In genomic region chr2:11612939-11613338, GRCm38 (mm10) we compare ENCODE assay signal across 18 mouse cellular contexts. TPM values are rescaled to one million over a fixed set of nuclear protein-coding genes. Genes with fewer than 3 reads are reported as not detected.
DNase-seq lines count a peak whose midpoint lies in the region; TF ChIP-seq lines count a peak whose summit lies in the region.
"Not testable (repeated sequence)": the region's sequence is repeated elsewhere in the genome, so short reads cannot be mapped to it uniquely, and the experiment has no call there.
"Had no signal": no experiment of that assay in that cellular context is flagged by ENCODE, and none has a peak within 500 bp of the region (broad histone marks: within the 10 kb centered on the region; RNA-seq: fewer than 3 reads in every experiment).

No protein-coding gene starts in this region.

- not testable (repeated sequence) for H3K4me3 ChIP-seq in CH12.LX (replicated peaks in 1 of 3; ENCODE audit: low read depth in 2 of 3, low read length in 2 of 3, poor library complexity in 1 of 3); ES-E14 (ENCODE audit: insufficient read depth in 1 of 2, low read depth in 1 of 2, low read length in 2 of 2, poor library complexity in 1 of 2, severe bottlenecking in 1 of 2); MEL (ENCODE audit: control insufficient read depth in 1 of 2, insufficient read depth in 1 of 2, low read depth in 2 of 2, low read length in 2 of 2)

- not testable (repeated sequence) for H3K4me1 ChIP-seq in CH12.LX (ENCODE audit: control insufficient read depth in 1 of 2, insufficient read depth in 2 of 2); ES-E14 (ENCODE audit: control insufficient read depth in 2 of 2, insufficient read depth in 2 of 2, low read length in 2 of 2, poor library complexity in 1 of 2); MEL (ENCODE audit: control insufficient read depth in 1 of 2, insufficient read depth in 2 of 2, low read length in 2 of 2)

- not testable (repeated sequence) for H3K9me3 ChIP-seq in CH12.LX (replicated peaks; ENCODE audit: low read length); ES-E14 (ENCODE audit: control insufficient read depth, insufficient read depth, low read depth, low read length); MEL (replicated peaks; ENCODE audit: insufficient read depth, low read length)

- TF ChIP-seq CTCF in CH12.LX (conservative IDR thresholded peaks at IDR 0.05 in 1 of 2, IDR thresholded peaks at IDR 0.05 in 1 of 2; ENCODE audit: low read depth in 2 of 2, low read length in 2 of 2); MEL (IDR thresholded peaks at IDR 0.05 in 2 of 3, conservative IDR thresholded peaks at IDR 0.05 in 1 of 3; ENCODE audit: control insufficient read depth in 1 of 3, insufficient read depth in 1 of 3, low read depth in 2 of 3, low read length in 3 of 3, poor library complexity in 1 of 3, severe bottlenecking in 1 of 3): not testable (repeated sequence)

- H3K9ac ChIP-seq in CH12.LX (ENCODE audit: insufficient read depth, low read depth); ES-E14 (ENCODE audit: insufficient read depth, low read depth, low read length, poor library complexity, severe bottlenecking); MEL (ENCODE audit: control insufficient read depth, low read depth, low read length, poor library complexity, severe bottlenecking): not testable (repeated sequence)

- dilution Hi-C loops in CH12.LX (cut with MboI; ENCODE audit: extremely low pct_ligation_motif_present, extremely low pct_unique_long_range_greater_than_20kb, low sequenced_read_pairs): not testable (repeated sequence)

- not testable (repeated sequence) for TF ChIP-seq EP300 in CH12.LX (IDR thresholded peaks at IDR 0.05; ENCODE audit: low read length); MEL (IDR thresholded peaks at IDR 0.05; ENCODE audit: low read depth in 1 of 2, low read length in 2 of 2)

- not testable (repeated sequence) for H3K27me3 ChIP-seq in CH12.LX (replicated peaks); MEL (ENCODE audit: control insufficient read depth in 1 of 2, insufficient read depth in 2 of 2, low read length in 2 of 2)

- TF ChIP-seq RAD21 in CH12.LX (IDR thresholded peaks at IDR 0.05; ENCODE audit: low read depth, low read length); MEL (IDR thresholded peaks at IDR 0.05; ENCODE audit: low read depth, low read length): not testable (repeated sequence)

- in situ Hi-C loops in CH12.LX (cut with MboI; ENCODE audit: low pct_ligation_motif_present, low pct_unique_long_range_greater_than_20kb, low sequenced_read_pairs); ES-E14 (cut with MboI; ENCODE audit: low sequenced_read_pairs in 2 of 2, unreplicated experiment in 2 of 2): not testable (repeated sequence)

- H3K36me3 ChIP-seq in CH12.LX (replicated peaks in 1 of 2; ENCODE audit: control insufficient read depth in 1 of 2, insufficient read depth in 1 of 2, low read length in 1 of 2); ES-E14 (ENCODE audit: control insufficient read depth, insufficient read depth, low read length, poor library complexity, severe bottlenecking); MEL (ENCODE audit: control insufficient read depth in 1 of 2, insufficient read depth in 2 of 2, low read length in 2 of 2): not testable (repeated sequence)

- H3K27ac ChIP-seq in CH12.LX (ENCODE audit: insufficient read depth, low read depth); ES-E14 (ENCODE audit: insufficient read depth, low read depth, low read length, poor library complexity, severe bottlenecking); MEL (ENCODE audit: control insufficient read depth, low read depth, low read length): not testable (repeated sequence)

- H3K4me2 ChIP-seq in CH12.LX (ENCODE audit: insufficient read depth, low read depth, poor library complexity, severe bottlenecking): not testable (repeated sequence)

- not testable (repeated sequence) for TF ChIP-seq POLR2A in CH12.LX (IDR thresholded peaks at IDR 0.05; ENCODE audit: low read depth, low read length); MEL (IDR thresholded peaks at IDR 0.05; ENCODE audit: control insufficient read depth in 1 of 2, insufficient read depth in 1 of 2, low read depth in 1 of 2, low read length in 2 of 2, poor library complexity in 1 of 2)

- not testable (repeated sequence) for DNase-seq in CH12.LX (ENCODE audit: extremely low read depth); ES-E14 (ENCODE audit: low read depth, low spot score); MEL (ENCODE audit: low read depth, low spot score)

- not testable (repeated sequence) for H3K79me2 ChIP-seq in CH12.LX (replicated peaks; ENCODE audit: control insufficient read depth, extremely low read depth, insufficient read depth, poor library complexity, severe bottlenecking); MEL (ENCODE audit: control insufficient read depth, insufficient read depth, low read length, poor library complexity)

TF ChIP-seq in CH12.LX, 34 proteins besides CTCF, POLR2A, EP300 and RAD21:
- TF ChIP-seq MAFK (IDR thresholded peaks at IDR 0.05; ENCODE audit: insufficient replicate concordance, low read length): peak; percentile 76
TF ChIP-seq in CH12.LX: peak in this region for 1; not testable (repeated sequence) for 33.

TF ChIP-seq in ES-E14, 5 proteins besides CTCF, POLR2A, EP300 and RAD21:
- peak; percentile 85 for TF ChIP-seq MAFK (IDR thresholded peaks at IDR 0.05; ENCODE audit: insufficient read depth, low read depth, low read length)

TF ChIP-seq in MEL, 35 proteins besides CTCF, POLR2A, EP300 and RAD21:
- TF ChIP-seq MAFK (IDR thresholded peaks at IDR 0.05; ENCODE audit: borderline replicate concordance, low read depth, low read length): 0 out of 2 replicates have a peak, but pooled peaks have one; percentile 25

RNA-seq across cellular contexts. Expression of gene Rbm17, which starts 9.0 kb away (rescaled TPM):
- total RNA-seq in CH12.LX (2012; rRNA removed): 199 and 248 TPM in 2 replicates
- 239 and 244 TPM in 2 replicates for total RNA-seq in CH12.LX (2014; rRNA removed)
- 344 and 405 TPM in 2 replicates for polyA plus RNA-seq in CH12.LX (2012; ENCODE audit: insufficient read length, low read depth)
- total RNA-seq in ES-E14 (2012; rRNA removed): 137 and 175 TPM in 2 replicates
- total RNA-seq in MEL (2012; rRNA removed): 216 and 223 TPM in 2 replicates
- 100 to 1,000 TPM in 1 of 2 experiments, not detected in 1; 318 TPM for polyA plus RNA-seq in MEL (2012; ENCODE audit: insufficient read depth in 1 of 2, insufficient read length in 2 of 2, low read depth in 1 of 2, low replicate concordance in 2 of 2, missing spikeins in 1 of 2)

RNA-seq across cellular contexts. Expression of gene Gm17490, which starts 13.1 kb away (rescaled TPM):
- total RNA-seq in CH12.LX (2012; rRNA removed) (not detected in 2 replicates), CH12.LX (2014; rRNA removed) (not detected in 2 replicates), ES-E14 (2012; rRNA removed) (not detected in 2 replicates), MEL (2012; rRNA removed) (not detected in 2 replicates)
- polyA plus RNA-seq in CH12.LX (2012; ENCODE audit: insufficient read length, low read depth) (not detected in 2 replicates), MEL (2012; ENCODE audit: insufficient read depth in 1 of 2, insufficient read length in 2 of 2, low read depth in 1 of 2, low replicate concordance in 2 of 2, missing spikeins in 1 of 2) (not detected)
- total RNA-seq: adrenal gland, adult 18-20 months; adrenal gland, adult 2 months; adrenal gland, adult 8-10 months; adrenal gland, postnatal 10 days; adrenal gland, postnatal 14 days; adrenal gland, postnatal 25 days; adrenal gland, postnatal 36 days; adrenal gland, postnatal 4 days; G1E had no signal
- polyA plus RNA-seq: activated CD4-positive, CD25-positive, alpha-beta regulatory T cell, adult 4 months; adrenal gland, adult 2 months; brain, embryonic 14.5 days; C2C12; CD4-positive, CD25-positive, alpha-beta regulatory T cell, adult 4 months; cerebellum, adult 2 months; G1E; Patski had no signal

RNA-seq across cellular contexts. Expression of gene Il2ra, which starts 29.7 kb away (rescaled TPM):
- total RNA-seq in CH12.LX (2012; rRNA removed) (5.5 and 6.0 TPM in 2 replicates), CH12.LX (2014; rRNA removed) (4.8 and 6.3 TPM in 2 replicates), ES-E14 (2012; rRNA removed) (not detected in 2 replicates), MEL (2012; rRNA removed) (not detected in 2 replicates)
- polyA plus RNA-seq in CH12.LX (2012; ENCODE audit: insufficient read length, low read depth) (8.7 and 8.8 TPM in 2 replicates), MEL (2012; ENCODE audit: insufficient read depth in 1 of 2, insufficient read length in 2 of 2, low read depth in 1 of 2, low replicate concordance in 2 of 2, missing spikeins in 1 of 2) (not detected)
- polyA plus RNA-seq: adrenal gland, adult 2 months; C2C12; G1E; Patski had no signal

RNA-seq across cellular contexts. Expression of gene Pfkfb3, which starts 59.1 kb away (rescaled TPM):
- total RNA-seq in CH12.LX (2012; rRNA removed): 6.5 and 7.6 TPM in 2 replicates
- 4.9 and 6.7 TPM in 2 replicates for total RNA-seq in CH12.LX (2014; rRNA removed)
- 17.2 and 18.3 TPM in 2 replicates for polyA plus RNA-seq in CH12.LX (2012; ENCODE audit: insufficient read length, low read depth)
- total RNA-seq in ES-E14 (2012; rRNA removed): 18.9 and 19.6 TPM in 2 replicates
- 7.2 and 9.9 TPM in 2 replicates for total RNA-seq in MEL (2012; rRNA removed)
- 10 to 100 TPM in 1 of 2 experiments, not detected in 1; 13.8 TPM for polyA plus RNA-seq in MEL (2012; ENCODE audit: insufficient read depth in 1 of 2, insufficient read length in 2 of 2, low read depth in 1 of 2, low replicate concordance in 2 of 2, missing spikeins in 1 of 2)
- polyA plus RNA-seq: G1E had no signal
